Mouse (Mus musculus) layer of hippocampus, postnatal 36 days (tissue): ENCODE data around the gene Atp5d. TPM values are rescaled to one million over a fixed set of nuclear protein-coding genes. Genes with fewer than 3 reads are reported as not detected.
"Not testable (repeated sequence)": the region's sequence is repeated elsewhere in the genome, so short reads cannot be mapped to it uniquely, and the experiment has no call there.

Source experiments
- DNase-seq, 2 experiments: peaks; one replicate each; pipeline ENCODE4 v3.0.0; 2022
- total RNA-seq, 2 experiments: library from RNA; stranded (reverse); gene quantifications; 2 replicates each; pipeline ENCODE4 v1.2.3; 2021

Gene Atp5d
- total RNA-seq, 2 experiments from 2014 or later, result 324 to 369 TPM

GRCm38 (mm10) chr10:80154384-80154783, 16.0 kb downstream of the Atp5d start:
- no peak for DNase-seq

GRCm38 (mm10) chr10:80155277-80155676, 16.8 kb downstream of the Atp5d start:
- DNase-seq, result no peak

- DNase-seq, result no peak
These were observed 17.7 kb downstream of the Atp5d start for GRCm38 (mm10) chr10:80156002-80156751.

- no peak for DNase-seq
These were observed 18.3 kb downstream of the Atp5d start for GRCm38 (mm10) chr10:80156752-80157053.

- DNase-seq, result no peak
These were observed 18.9 kb downstream of the Atp5d start for GRCm38 (mm10) chr10:80157141-80157929.

- no peak for DNase-seq
These were observed 20.0 kb downstream of the Atp5d start for GRCm38 (mm10) chr10:80158307-80158986.

GRCm38 (mm10) chr10:80159021-80159560, 20.7 kb downstream of the Atp5d start:
- DNase-seq, result no peak

GRCm38 (mm10) chr10:80159561-80160454, 21.4 kb downstream of the Atp5d start:
- peak; percentile 99 for DNase-seq

GRCm38 (mm10) chr10:80160455-80161371, 22.3 kb downstream of the Atp5d start:
- DNase-seq, result no peak

- DNase-seq, result no peak
These were observed 23.2 kb downstream of the Atp5d start for GRCm38 (mm10) chr10:80161522-80162242.

GRCm38 (mm10) chr10:80162243-80162608, 23.8 kb downstream of the Atp5d start:
- no peak for DNase-seq

GRCm38 (mm10) chr10:80162716-80163299, 24.4 kb downstream of the Atp5d start:
- no peak for DNase-seq

- DNase-seq, result no peak
These were observed 25.3 kb downstream of the Atp5d start for GRCm38 (mm10) chr10:80163721-80164120.

GRCm38 (mm10) chr10:80164161-80164997, 25.9 kb downstream of the Atp5d start:
- no peak for DNase-seq

GRCm38 (mm10) chr10:80164998-80165344, 26.5 kb downstream of the Atp5d start:
- DNase-seq, result peak; percentile 93

- peak in 1 of 2 experiments; percentile 57 for DNase-seq
These were observed 27.1 kb downstream of the Atp5d start, which contains the start of gene Cirbp for GRCm38 (mm10) chr10:80165392-80166128. Gene Cirbp (plus strand): TSS chr10:80165985.

- not testable (repeated sequence) for DNase-seq
These were observed 27.7 kb downstream of the Atp5d start for GRCm38 (mm10) chr10:80166136-80166535.

- DNase-seq, result peak; percentile 98
These were observed 29.1 kb downstream of the Atp5d start for GRCm38 (mm10) chr10:80167460-80168037.
